Mouse (Mus musculus) stomach, embryonic 15.5 days (tissue): ENCODE results near the gene Adgrd1. TPM values are rescaled to one million over a fixed set of nuclear protein-coding genes. Genes with fewer than 3 reads are reported as not detected.

Experiments used
- ATAC-seq: fragments of 200-750 bp; cut with Nextera tagmentation; 2 replicates; pipeline ENCODE4 v1.8.0; 2017; ENCODE audit warnings: low read depth, moderate number of reproducible peaks, moderate TSS enrichment; ENCODE audit not compliant: insufficient read depth, low FRiP score
- H3K27ac ChIP-seq: fragments of 300-500 bp; sonication (generic); 2 replicates; pipeline ENCODE4 v1.5.1; 2015; ENCODE audit warnings: mild to moderate bottlenecking, inconsistent platforms
- H3K27me3 ChIP-seq: fragments of 300-500 bp; sonication (generic); replicated peaks from 2 replicates; pipeline ENCODE4 v1.6.1; 2015; ENCODE audit warnings: inconsistent platforms
- H3K36me3 ChIP-seq: fragments of 300-500 bp; sonication (generic); 2 replicates; pipeline ENCODE4 v1.6.1; 2015; ENCODE audit warnings: inconsistent platforms
- H3K4me1 ChIP-seq: fragments of 300-500 bp; sonication (generic); 2 replicates; pipeline ENCODE4 v1.6.1; 2015; ENCODE audit warnings: inconsistent platforms
- H3K4me2 ChIP-seq: fragments of 300-500 bp; sonication (generic); 2 replicates; pipeline ENCODE4 v1.6.1; 2015; ENCODE audit warnings: mild to moderate bottlenecking, inconsistent platforms
- H3K4me3 ChIP-seq: fragments of 300-500 bp; sonication (generic); replicated peaks from 2 replicates; pipeline ENCODE4 v1.5.1; 2015; ENCODE audit warnings: inconsistent platforms
- H3K9ac ChIP-seq: fragments of 300-500 bp; sonication (generic); 2 replicates; pipeline ENCODE4 v1.6.1; 2015; ENCODE audit warnings: inconsistent platforms
- H3K9me3 ChIP-seq: fragments of 300-500 bp; sonication (generic); 2 replicates; pipeline ENCODE4 v1.6.1; 2016; ENCODE audit warnings: inconsistent platforms
- WGBS: fragments of 180-500 bp; shearing (Covaris S2); methylation state at CpG from one replicate; pipeline ENCODE4 v1.1.7; 2015; 5-methylcytosine and 5-hydroxymethylcytosine counted together
- polyA plus RNA-seq: library from polyadenylated mRNA; unstranded; fragments of >200 nt; fragmentation: Nextera tagmentation; extraction: Ambion mirVana; gene quantifications from 2 replicates; pipeline ENCODE4 v1.2.1, GENCODE M21; 2015

The Adgrd1 gene
- polyA plus RNA-seq, 1 experiment from 2014 or later, result 3.3 TPM

GRCm38 (mm10) chr5:129217481-129218221 lies 121.1 kb downstream of the Adgrd1 start:
- Histone ChIP-seq H3K9ac (no peak overlapping the region), H3K9me3 (no peaks in the 10 kb centered on the region), H3K4me1 (peaks cover 11% of the 10 kb centered on the region), H3K36me3 (no peaks in the 10 kb centered on the region), H3K27ac (no peak overlapping the region), H3K4me3 (no peak overlapping the region), H3K27me3 (no peaks in the 10 kb centered on the region), H3K4me2 (peak overlapping the region; percentile 29; the same call in 1 of the 2 replicates)
- ATAC-seq, result no peak
- WGBS, result 7% methylated on average over 22 of the region's 22 CpGs

GRCm38 (mm10) chr5:129218222-129218505 lies 121.6 kb downstream of the Adgrd1 start:
- ATAC-seq, result no peak
- Histone ChIP-seq H3K27me3 (no peaks in the 10 kb centered on the region), H3K9ac (no peak overlapping the region), H3K27ac (no peak overlapping the region), H3K4me3 (no peak overlapping the region), H3K4me2 (no peak overlapping the region), H3K4me1 (peaks cover 11% of the 10 kb centered on the region), H3K9me3 (no peaks in the 10 kb centered on the region), H3K36me3 (no peaks in the 10 kb centered on the region)
- 16% methylated on average over 3 of the region's 3 CpGs for WGBS

- Histone ChIP-seq H3K4me1 (peaks cover 11% of the 10 kb centered on the region), H3K9me3 (no peaks in the 10 kb centered on the region), H3K27ac (no peak overlapping the region), H3K4me3 (no peak overlapping the region), H3K36me3 (no peaks in the 10 kb centered on the region), H3K9ac (no peak overlapping the region), H3K4me2 (no peak overlapping the region), H3K27me3 (no peaks in the 10 kb centered on the region)
- 29% methylated on average over 8 of the region's 8 CpGs for WGBS
- ATAC-seq, result no peak
These were observed 122.0 kb downstream of the Adgrd1 start for GRCm38 (mm10) chr5:129218537-129218981.

- Histone ChIP-seq H3K36me3 (no peaks in the 10 kb centered on the region), H3K4me1 (peaks cover 11% of the 10 kb centered on the region), H3K4me3 (no peak overlapping the region), H3K27ac (no peak overlapping the region), H3K9ac (no peak overlapping the region), H3K4me2 (no peak overlapping the region), H3K9me3 (no peaks in the 10 kb centered on the region), H3K27me3 (no peaks in the 10 kb centered on the region)
- no peak for ATAC-seq
- WGBS, result 87% methylated on average over 5 of the region's 5 CpGs
These were observed 122.7 kb downstream of the Adgrd1 start for GRCm38 (mm10) chr5:129219178-129219760.

GRCm38 (mm10) chr5:129225810-129226450 lies 129.4 kb downstream of the Adgrd1 start:
- Histone ChIP-seq H3K9me3 (no peaks in the 10 kb centered on the region), H3K27me3 (no peaks in the 10 kb centered on the region), H3K4me2 (no peak overlapping the region), H3K9ac (no peak overlapping the region), H3K4me3 (no peak overlapping the region), H3K4me1 (no peaks in the 10 kb centered on the region), H3K27ac (no peak overlapping the region), H3K36me3 (no peaks in the 10 kb centered on the region)
- 65% methylated on average over 33 of the region's 33 CpGs for WGBS
- no peak for ATAC-seq

- H3K36me3 ChIP-seq, result no peaks in the 10 kb centered on the region
- WGBS, result 86% methylated on average over 2 of the region's 2 CpGs
- ATAC-seq, result no peak
- no peaks in the 10 kb centered on the region for H3K4me1 ChIP-seq
- H3K9ac ChIP-seq, result no peak overlapping the region
- no peaks in the 10 kb centered on the region for H3K27me3 ChIP-seq
- no peak overlapping the region for H3K4me3 ChIP-seq
- no peak overlapping the region for H3K4me2 ChIP-seq
- no peak overlapping the region for H3K27ac ChIP-seq
- no peaks in the 10 kb centered on the region for H3K9me3 ChIP-seq
These were observed 131.6 kb downstream of the Adgrd1 start for GRCm38 (mm10) chr5:129228171-129228570.

GRCm38 (mm10) chr5:129233301-129233700 lies 136.8 kb downstream of the Adgrd1 start:
- Histone ChIP-seq H3K4me3 (no peak overlapping the region), H3K9me3 (no peaks in the 10 kb centered on the region), H3K36me3 (no peaks in the 10 kb centered on the region), H3K9ac (no peak overlapping the region), H3K4me2 (no peak overlapping the region), H3K27ac (no peak overlapping the region), H3K27me3 (no peaks in the 10 kb centered on the region), H3K4me1 (no peaks in the 10 kb centered on the region)
- no peak for ATAC-seq
- 86% methylated on average over 4 of the region's 4 CpGs for WGBS

- Histone ChIP-seq H3K36me3 (no peaks in the 10 kb centered on the region), H3K4me1 (no peaks in the 10 kb centered on the region), H3K4me3 (no peak overlapping the region), H3K4me2 (no peak overlapping the region), H3K27me3 (no peaks in the 10 kb centered on the region), H3K9me3 (no peaks in the 10 kb centered on the region), H3K9ac (no peak overlapping the region), H3K27ac (no peak overlapping the region)
- ATAC-seq, result no peak
- WGBS, result 86% methylated on average over 7 of the region's 7 CpGs
These were observed 137.4 kb downstream of the Adgrd1 start for GRCm38 (mm10) chr5:129233881-129234432.

- H3K4me3 ChIP-seq, result no peak overlapping the region
- H3K36me3 ChIP-seq, result no peaks in the 10 kb centered on the region
- no peak overlapping the region for H3K27ac ChIP-seq
- H3K4me1 ChIP-seq, result no peaks in the 10 kb centered on the region
- H3K9me3 ChIP-seq, result no peaks in the 10 kb centered on the region
- H3K9ac ChIP-seq, result no peak overlapping the region
- ATAC-seq, result no peak
- no peak overlapping the region for H3K4me2 ChIP-seq
- no peaks in the 10 kb centered on the region for H3K27me3 ChIP-seq
- WGBS, result 75% methylated on average over 11 of the region's 11 CpGs
These were observed 139.8 kb downstream of the Adgrd1 start for GRCm38 (mm10) chr5:129236366-129236765.

GRCm38 (mm10) chr5:129241865-129242264 lies 145.3 kb downstream of the Adgrd1 start:
- H3K36me3 ChIP-seq, result no peaks in the 10 kb centered on the region
- H3K4me1 ChIP-seq, result no peaks in the 10 kb centered on the region
- no peaks in the 10 kb centered on the region for H3K9me3 ChIP-seq
- no peak overlapping the region for H3K4me3 ChIP-seq
- WGBS, result 73% methylated on average over 11 of the region's 11 CpGs
- no peaks in the 10 kb centered on the region for H3K27me3 ChIP-seq
- no peak overlapping the region for H3K9ac ChIP-seq
- no peak overlapping the region for H3K27ac ChIP-seq
- ATAC-seq, result no peak
- no peak overlapping the region for H3K4me2 ChIP-seq

GRCm38 (mm10) chr5:129242265-129242664 lies 145.7 kb downstream of the Adgrd1 start:
- no peaks in the 10 kb centered on the region for H3K27me3 ChIP-seq
- ATAC-seq, result no peak
- 52% methylated on average over 3 of the region's 3 CpGs for WGBS
- H3K9me3 ChIP-seq, result no peaks in the 10 kb centered on the region
- H3K9ac ChIP-seq, result no peak overlapping the region
- no peak overlapping the region for H3K4me3 ChIP-seq
- no peak overlapping the region for H3K4me2 ChIP-seq
- H3K4me1 ChIP-seq, result no peaks in the 10 kb centered on the region
- no peak overlapping the region for H3K27ac ChIP-seq
- no peaks in the 10 kb centered on the region for H3K36me3 ChIP-seq

GRCm38 (mm10) chr5:129243120-129243519 lies 146.6 kb downstream of the Adgrd1 start:
- no peaks in the 10 kb centered on the region for H3K4me1 ChIP-seq
- no peaks in the 10 kb centered on the region for H3K36me3 ChIP-seq
- no peak overlapping the region for H3K4me2 ChIP-seq
- no peak overlapping the region for H3K4me3 ChIP-seq
- H3K27me3 ChIP-seq, result no peaks in the 10 kb centered on the region
- H3K9ac ChIP-seq, result no peak overlapping the region
- H3K9me3 ChIP-seq, result no peaks in the 10 kb centered on the region
- H3K27ac ChIP-seq, result no peak overlapping the region
- no peak for ATAC-seq
- 73% methylated on average over 4 of the region's 4 CpGs for WGBS
